Mouse (Mus musculus): ENCODE results near the gene Sult5a1. TPM values are rescaled to one million over a fixed set of nuclear protein-coding genes. Genes with fewer than 3 reads are reported as not detected.

Gene Sult5a1
- polyA plus RNA-seq, 1 experiment: 0.10 TPM

DNA sequence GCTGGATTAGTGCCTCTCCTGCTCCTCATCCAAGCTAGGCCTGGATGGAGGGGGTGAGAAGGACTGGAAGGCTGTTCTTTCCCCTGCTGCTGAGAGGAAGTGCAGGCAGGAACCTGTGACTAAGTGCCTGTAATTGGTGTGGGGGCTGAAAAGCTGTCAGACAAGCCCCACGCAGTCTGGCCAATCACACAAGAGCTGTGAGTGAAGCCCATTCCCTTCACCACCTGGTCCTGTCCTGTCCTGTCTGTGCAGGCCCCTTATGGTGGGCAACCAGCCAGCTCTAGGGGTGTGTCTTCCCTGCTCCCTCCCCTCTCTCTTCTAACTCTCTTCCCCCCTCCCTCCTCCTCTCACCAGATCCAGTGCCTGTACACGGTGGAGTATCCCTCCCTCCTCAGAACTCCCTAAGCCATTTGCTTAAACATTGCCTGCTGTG, 20.5 kb downstream of the Sult5a1 start:
- no peak overlapping the region for H3K27ac ChIP-seq (ENCODE audit: insufficient read depth, low read length)
- no peak for TF ChIP-seq CTCF (IDR thresholded peaks at IDR 0.05; ENCODE audit: extremely low read depth, insufficient read depth, low read length)
- no peak overlapping the region for H3K4me3 ChIP-seq (ENCODE audit: insufficient read depth, low read length)
- H3K4me1 ChIP-seq (ENCODE audit: control insufficient read depth, insufficient read depth, low read length): peaks cover 6% of the 10 kb centered on the region

- H3K4me1 ChIP-seq (ENCODE audit: control insufficient read depth, insufficient read depth, low read length): peaks cover 3% of the 10 kb centered on the region; the same call in 1 of the 2 replicates
- H3K4me3 ChIP-seq (ENCODE audit: insufficient read depth, low read length): no peak overlapping the region
- no peak overlapping the region for H3K27ac ChIP-seq (ENCODE audit: insufficient read depth, low read length)
- no peak for TF ChIP-seq CTCF (IDR thresholded peaks at IDR 0.05; ENCODE audit: extremely low read depth, insufficient read depth, low read length)
- TF ChIP-seq POLR2A (IDR thresholded peaks at IDR 0.05; ENCODE audit: extremely low read depth, insufficient read depth, low read length): no peak
Observed at GRCm38 (mm10) chr8:123136287-123136686, 21.8 kb downstream of the Sult5a1 start.

DNA sequence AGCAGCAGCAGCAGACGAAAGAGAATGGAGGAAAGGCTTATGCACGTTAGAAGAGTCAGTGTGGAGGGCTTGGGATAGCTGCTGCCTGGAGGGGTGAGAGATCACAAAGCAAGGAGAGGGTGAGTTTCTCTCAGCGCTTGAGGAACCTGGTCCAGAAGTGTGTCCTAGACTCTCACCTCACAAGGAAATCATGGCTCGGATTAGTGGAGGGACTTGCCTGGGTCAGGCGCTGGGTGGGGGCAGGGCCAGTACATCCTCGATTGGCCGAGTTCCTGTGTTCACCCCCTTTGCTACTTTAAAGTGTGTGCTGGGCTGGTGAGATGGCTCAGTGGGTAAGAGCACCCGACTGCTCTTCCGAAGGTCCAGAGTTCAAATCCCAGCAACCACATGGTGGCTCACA, 22.3 kb downstream of the Sult5a1 start:
- TF ChIP-seq CTCF (IDR thresholded peaks at IDR 0.05; ENCODE audit: extremely low read depth, insufficient read depth, low read length) (no peak), POLR2A (IDR thresholded peaks at IDR 0.05; ENCODE audit: extremely low read depth, insufficient read depth, low read length) (no peak)
- H3K27ac ChIP-seq (ENCODE audit: insufficient read depth, low read length): no peak overlapping the region
- H3K4me3 ChIP-seq (ENCODE audit: insufficient read depth, low read length): no peak overlapping the region
- peaks cover 3% of the 10 kb centered on the region; the same call in 1 of the 2 replicates for H3K4me1 ChIP-seq (ENCODE audit: control insufficient read depth, insufficient read depth, low read length)

DNA sequence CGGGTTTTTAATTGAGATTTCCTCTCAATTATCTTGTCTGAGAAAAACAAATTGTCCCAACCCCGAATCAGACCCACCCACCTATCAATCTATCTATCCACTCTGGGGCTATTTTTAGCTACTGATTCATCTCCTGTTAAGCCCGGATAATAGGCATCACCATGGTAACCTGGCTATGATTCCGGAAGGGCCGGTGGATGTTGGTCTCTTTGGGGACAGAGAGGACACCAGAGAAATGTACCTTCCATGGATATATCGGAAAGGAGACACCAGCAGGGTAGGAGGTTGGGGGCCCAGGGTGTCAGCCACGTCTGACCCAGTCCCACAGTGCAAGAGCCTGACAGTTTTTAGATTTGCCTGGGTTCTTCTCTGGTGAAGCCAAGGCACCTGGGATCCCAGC, 22.7 kb downstream of the Sult5a1 start:
- H3K4me3 ChIP-seq (ENCODE audit: insufficient read depth, low read length): no peak overlapping the region
- H3K4me1 ChIP-seq (ENCODE audit: control insufficient read depth, insufficient read depth, low read length): peaks cover 3% of the 10 kb centered on the region; the same call in 1 of the 2 replicates
- H3K27ac ChIP-seq (ENCODE audit: insufficient read depth, low read length): no peak overlapping the region
- TF ChIP-seq CTCF (IDR thresholded peaks at IDR 0.05; ENCODE audit: extremely low read depth, insufficient read depth, low read length): no peak
- no peak for TF ChIP-seq POLR2A (IDR thresholded peaks at IDR 0.05; ENCODE audit: extremely low read depth, insufficient read depth, low read length)

GRCm38 (mm10) chr8:123134149-123134713, 23.9 kb downstream of the Sult5a1 start:
- Histone ChIP-seq H3K4me1 (ENCODE audit: control insufficient read depth, insufficient read depth, low read length) (peaks cover 3% of the 10 kb centered on the region; the same call in 1 of the 2 replicates), H3K27ac (ENCODE audit: insufficient read depth, low read length) (no peak overlapping the region), H3K4me3 (ENCODE audit: insufficient read depth, low read length) (no peak overlapping the region)
- no peak for TF ChIP-seq CTCF (IDR thresholded peaks at IDR 0.05; ENCODE audit: extremely low read depth, insufficient read depth, low read length)
- no peak for TF ChIP-seq POLR2A (IDR thresholded peaks at IDR 0.05; ENCODE audit: extremely low read depth, insufficient read depth, low read length)

DNA sequence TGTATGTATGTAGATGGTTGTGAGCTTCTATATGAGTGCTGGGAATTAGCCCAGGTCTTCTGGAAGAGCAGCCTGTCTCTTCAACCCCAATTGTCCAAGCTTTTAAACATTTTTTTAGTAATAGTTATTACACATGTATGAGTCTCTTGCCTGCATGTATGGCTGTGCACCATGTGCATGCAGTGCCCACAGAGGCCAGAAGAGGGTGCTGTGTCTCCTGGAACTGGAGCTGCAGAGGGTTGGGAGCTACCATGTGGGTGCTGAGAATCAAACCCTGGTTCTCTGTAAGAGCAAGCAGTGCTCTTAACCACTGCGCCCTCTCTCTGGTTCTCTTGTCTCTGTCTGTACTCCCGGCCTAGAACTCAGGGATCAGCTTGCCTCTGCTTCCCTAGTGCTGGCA, 25.2 kb downstream of the Sult5a1 start:
- Histone ChIP-seq H3K27ac (ENCODE audit: insufficient read depth, low read length) (no peak overlapping the region), H3K4me1 (ENCODE audit: control insufficient read depth, insufficient read depth, low read length) (peaks cover under 1% of the 10 kb centered on the region; the same call in 1 of the 2 replicates), H3K4me3 (ENCODE audit: insufficient read depth, low read length) (no peak overlapping the region)
- no peak for TF ChIP-seq POLR2A (IDR thresholded peaks at IDR 0.05; ENCODE audit: extremely low read depth, insufficient read depth, low read length)

- TF ChIP-seq CTCF (IDR thresholded peaks at IDR 0.05; ENCODE audit: extremely low read depth, insufficient read depth, low read length) (no peak), POLR2A (IDR thresholded peaks at IDR 0.05; ENCODE audit: extremely low read depth, insufficient read depth, low read length) (no peak)
- Histone ChIP-seq H3K27ac (ENCODE audit: insufficient read depth, low read length) (no peak overlapping the region), H3K4me3 (ENCODE audit: insufficient read depth, low read length) (no peak overlapping the region), H3K4me1 (ENCODE audit: control insufficient read depth, insufficient read depth, low read length) (no peaks in the 10 kb centered on the region; the same call in 1 of the 2 replicates)
Observed at GRCm38 (mm10) chr8:123131041-123131440, 27.1 kb downstream of the Sult5a1 start.

- no peak for TF ChIP-seq POLR2A (IDR thresholded peaks at IDR 0.05; ENCODE audit: extremely low read depth, insufficient read depth, low read length)
- no peak for TF ChIP-seq CTCF (IDR thresholded peaks at IDR 0.05; ENCODE audit: extremely low read depth, insufficient read depth, low read length)
- Histone ChIP-seq H3K4me3 (ENCODE audit: insufficient read depth, low read length) (no peak overlapping the region), H3K4me1 (ENCODE audit: control insufficient read depth, insufficient read depth, low read length) (peaks cover 2% of the 10 kb centered on the region; the same call in 1 of the 2 replicates), H3K27ac (ENCODE audit: insufficient read depth, low read length) (no peak overlapping the region)
Observed at GRCm38 (mm10) chr8:123126193-123126816, 31.8 kb downstream of the Sult5a1 start.

- no peak overlapping the region for H3K27ac ChIP-seq (ENCODE audit: insufficient read depth, low read length)
- H3K4me1 ChIP-seq (ENCODE audit: control insufficient read depth, insufficient read depth, low read length): peaks cover 2% of the 10 kb centered on the region; the same call in 1 of the 2 replicates
- TF ChIP-seq POLR2A (IDR thresholded peaks at IDR 0.05; ENCODE audit: extremely low read depth, insufficient read depth, low read length): no peak
- no peak for TF ChIP-seq CTCF (IDR thresholded peaks at IDR 0.05; ENCODE audit: extremely low read depth, insufficient read depth, low read length)
- H3K4me3 ChIP-seq (ENCODE audit: insufficient read depth, low read length): no peak overlapping the region
Observed at GRCm38 (mm10) chr8:123122670-123123069, 35.4 kb downstream of the Sult5a1 start.

- TF ChIP-seq POLR2A (IDR thresholded peaks at IDR 0.05; ENCODE audit: extremely low read depth, insufficient read depth, low read length) (no peak), CTCF (IDR thresholded peaks at IDR 0.05; ENCODE audit: extremely low read depth, insufficient read depth, low read length) (no peak)
Observed at GRCm38 (mm10) chr8:123122059-123122458, 36.1 kb downstream of the Sult5a1 start.

More at GRCm38 (mm10) chr8:123122059-123122458, 36.1 kb downstream of the Sult5a1 start:
- Histone ChIP-seq H3K27ac (ENCODE audit: insufficient read depth, low read length) (no peak overlapping the region), H3K4me3 (ENCODE audit: insufficient read depth, low read length) (no peak overlapping the region), H3K4me1 (ENCODE audit: control insufficient read depth, insufficient read depth, low read length) (peaks cover 2% of the 10 kb centered on the region; the same call in 1 of the 2 replicates)
